27 mouse cellular contexts compared by ENCODE assay signal in genomic region chr19:18253333-18253732, GRCm38 (mm10).
A peak's percentile ranks its signal among the peaks of the same experiment; 100 is the strongest.
DNase-seq lines count a peak whose midpoint lies in the region; ATAC-seq lines count a peak whose summit lies in the region.
"Had no signal": no experiment of that assay in that cellular context is flagged by ENCODE, and none has a peak within 500 bp of the region (broad histone marks: within the 10 kb centered on the region; RNA-seq: fewer than 3 reads in every experiment).

No protein-coding gene starts in this region.

- no peaks in the 10 kb centered on the region for H3K9me3 ChIP-seq in hindbrain, embryonic 11.5 days (ENCODE audit: control insufficient read depth, low read length)
- no peaks in the 10 kb centered on the region for H3K9me3 ChIP-seq in hindbrain, embryonic 10.5 days
- H3K9me3 ChIP-seq in midbrain, embryonic 12.5 days = no peaks in the 10 kb centered on the region
- no peaks in the 10 kb centered on the region for H3K9me3 ChIP-seq in midbrain, embryonic 14.5 days (ENCODE audit: control insufficient read depth, low read length)
- H3K9me3 ChIP-seq: embryonic facial prominence, embryonic 12.5 days; embryonic facial prominence, embryonic 15.5 days; forebrain, embryonic 13.5 days; heart, embryonic 10.5 days; heart, embryonic 13.5 days; hindbrain, embryonic 13.5 days; intestine, embryonic 15.5 days had no signal

- H3K4me1 ChIP-seq in hindbrain, embryonic 11.5 days (replicated peaks; ENCODE audit: control insufficient read depth, insufficient read depth, low read length) = no peaks in the 10 kb centered on the region
- peaks cover 6% of the 10 kb centered on the region; the same call in 1 of the 2 replicates for H3K4me1 ChIP-seq in hindbrain, embryonic 10.5 days (replicated peaks)
- H3K4me1 ChIP-seq in midbrain, embryonic 12.5 days = peaks cover 5% of the 10 kb centered on the region; the same call in 1 of the 2 replicates
- H3K4me1 ChIP-seq in midbrain, embryonic 14.5 days (ENCODE audit: control insufficient read depth, insufficient read depth, low read length) = no peaks in the 10 kb centered on the region
- H3K4me1 ChIP-seq: embryonic facial prominence, embryonic 12.5 days; embryonic facial prominence, embryonic 15.5 days; heart, embryonic 10.5 days; heart, embryonic 13.5 days; hindbrain, embryonic 13.5 days; intestine, embryonic 15.5 days had no signal

- no peak overlapping the region for H3K9ac ChIP-seq in hindbrain, embryonic 11.5 days (ENCODE audit: low read depth, low read length)
- no peak overlapping the region for H3K9ac ChIP-seq in midbrain, embryonic 12.5 days (replicated peaks)
- H3K9ac ChIP-seq in midbrain, embryonic 14.5 days (replicated peaks; ENCODE audit: low read length) = no peak overlapping the region
- H3K9ac ChIP-seq: embryonic facial prominence, embryonic 12.5 days; embryonic facial prominence, embryonic 15.5 days; forebrain, embryonic 13.5 days; heart, embryonic 13.5 days; hindbrain, embryonic 13.5 days; intestine, embryonic 15.5 days had no signal

- H3K27me3 ChIP-seq in hindbrain, embryonic 11.5 days (ENCODE audit: control insufficient read depth, insufficient read depth, low read length) = no peaks in the 10 kb centered on the region
- H3K27me3 ChIP-seq in hindbrain, embryonic 10.5 days (ENCODE audit: insufficient read depth, poor library complexity, severe bottlenecking) = no peaks in the 10 kb centered on the region
- no peaks in the 10 kb centered on the region for H3K27me3 ChIP-seq in midbrain, embryonic 12.5 days
- no peaks in the 10 kb centered on the region for H3K27me3 ChIP-seq in midbrain, embryonic 14.5 days (ENCODE audit: control insufficient read depth, insufficient read depth, low read length)
- H3K27me3 ChIP-seq: embryonic facial prominence, embryonic 12.5 days; embryonic facial prominence, embryonic 15.5 days; forebrain, embryonic 13.5 days; heart, embryonic 13.5 days; hindbrain, embryonic 13.5 days; intestine, embryonic 15.5 days had no signal

- 70% methylated on average over 4 of the region's 4 CpGs for WGBS in hindbrain, embryonic 11.5 days
- 65% methylated on average over 4 of the region's 4 CpGs for WGBS in hindbrain, embryonic 10.5 days
- 55% methylated on average over 4 of the region's 4 CpGs for WGBS in midbrain, embryonic 12.5 days
- WGBS in midbrain, embryonic 14.5 days = 50% methylated on average over 4 of the region's 4 CpGs

- H3K4me3 ChIP-seq in hindbrain, embryonic 11.5 days (ENCODE audit: low read depth, low read length) = no peak overlapping the region
- no peak overlapping the region for H3K4me3 ChIP-seq in hindbrain, embryonic 10.5 days
- H3K4me3 ChIP-seq in midbrain, embryonic 12.5 days = no peak overlapping the region
- H3K4me3 ChIP-seq in midbrain, embryonic 14.5 days (replicated peaks; ENCODE audit: low read depth, low read length) = no peak overlapping the region
- H3K4me3 ChIP-seq: embryonic facial prominence, embryonic 12.5 days; embryonic facial prominence, embryonic 15.5 days; forebrain, embryonic 13.5 days; heart, adult 2 months; heart, embryonic 10.5 days; heart, embryonic 13.5 days; hindbrain, embryonic 13.5 days; intestine, embryonic 15.5 days had no signal

- DNase-seq in hindbrain, embryonic 11.5 days (ENCODE audit: low spot score) = no peak
- DNase-seq in hindbrain, embryonic 10.5 days (ENCODE audit: low spot score) = no peak
- DNase-seq in midbrain, embryonic 14.5 days = no peak
- DNase-seq in R1 (ENCODE audit: low read depth, low spot score) (peak; percentile 8), ZHBTc4 (ENCODE audit: low read depth, low spot score) (peak; percentile 6)
- no peak for DNase-seq in kidney, postnatal 4 days
- DNase-seq: adrenal gland, postnatal 10 days; adrenal gland, postnatal 36 days; cerebellum, adult 11 months; cerebellum, adult 2 months; cerebellum, adult 9-11 months; cerebellum, postnatal 25 days; gastrocnemius, postnatal 10 days; gastrocnemius, postnatal 36 days; heart, adult 2 months; heart, postnatal 14 days; heart, postnatal 4 days had no signal

- H3K36me3 ChIP-seq in hindbrain, embryonic 11.5 days (ENCODE audit: control insufficient read depth, insufficient read depth, low read length) = no peaks in the 10 kb centered on the region
- H3K36me3 ChIP-seq in hindbrain, embryonic 10.5 days = no peaks in the 10 kb centered on the region
- H3K36me3 ChIP-seq in midbrain, embryonic 12.5 days = no peaks in the 10 kb centered on the region
- no peaks in the 10 kb centered on the region for H3K36me3 ChIP-seq in midbrain, embryonic 14.5 days (ENCODE audit: control insufficient read depth, insufficient read depth, low read length)
- H3K36me3 ChIP-seq: embryonic facial prominence, embryonic 12.5 days; embryonic facial prominence, embryonic 15.5 days; heart, embryonic 10.5 days; heart, embryonic 13.5 days; hindbrain, embryonic 13.5 days; intestine, embryonic 15.5 days had no signal

- 0 out of 2 replicates have a peak, but pooled peaks have one; percentile 19 for ATAC-seq in hindbrain, embryonic 11.5 days (ENCODE audit: low FRiP score)
- peak; percentile 66; the same call in 1 of the 2 replicates for ATAC-seq in midbrain, embryonic 12.5 days (ENCODE audit: low FRiP score, low read depth)
- no peak for ATAC-seq in midbrain, embryonic 14.5 days (ENCODE audit: low FRiP score, low TSS enrichment)
- ATAC-seq: CD4-positive, CD25-positive, alpha-beta regulatory T cell, adult 4 months; forebrain, embryonic 13.5 days; hindbrain, embryonic 16.5 days; intestine, embryonic 15.5 days had no signal

- no peak overlapping the region for H3K27ac ChIP-seq in hindbrain, embryonic 11.5 days (ENCODE audit: low read depth, low read length)
- no peak overlapping the region for H3K27ac ChIP-seq in hindbrain, embryonic 10.5 days
- H3K27ac ChIP-seq in midbrain, embryonic 12.5 days (replicated peaks) = no peak overlapping the region
- no peak overlapping the region for H3K27ac ChIP-seq in midbrain, embryonic 14.5 days (replicated peaks; ENCODE audit: low read depth, low read length)
- H3K27ac ChIP-seq: embryonic facial prominence, embryonic 12.5 days; embryonic facial prominence, embryonic 15.5 days; forebrain, embryonic 13.5 days; heart, adult 2 months; heart, embryonic 10.5 days; heart, embryonic 13.5 days; hindbrain, embryonic 13.5 days; intestine, embryonic 15.5 days had no signal

- H3K4me2 ChIP-seq in hindbrain, embryonic 11.5 days (replicated peaks; ENCODE audit: low read depth, low read length) = no peak overlapping the region
- no peak overlapping the region for H3K4me2 ChIP-seq in midbrain, embryonic 12.5 days (replicated peaks)
- H3K4me2 ChIP-seq in midbrain, embryonic 14.5 days (ENCODE audit: low read length) = no peak overlapping the region
- H3K4me2 ChIP-seq: embryonic facial prominence, embryonic 12.5 days; embryonic facial prominence, embryonic 15.5 days; forebrain, embryonic 13.5 days; heart, embryonic 13.5 days; hindbrain, embryonic 13.5 days; intestine, embryonic 15.5 days had no signal

Comparison
In these comparisons a context has a peak if more than half of its experiments do, and no peak if none do; other contexts are left out.
1. DNase-seq: peak in R1 (single experiment) and ZHBTc4 (single experiment); none in hindbrain, embryonic 11.5 days (single experiment), hindbrain, embryonic 10.5 days (single experiment), midbrain, embryonic 14.5 days (single experiment) and kidney, postnatal 4 days (0 of 2).